Mouse (Mus musculus): ENCODE measurements at regions not wholly inside any gene's neighbourhood (a gene's known extent, or its start where the extent isn't known, plus 50 kb on each side); places are given as distances from the start of the nearest gene placed in this dataset.
A peak's percentile ranks its signal among the peaks of the same experiment; 100 is the strongest.

- Histone ChIP-seq H3K4me2 (replicated peaks) (no peak overlapping the region), H3K27me3 (no peaks in the 10 kb centered on the region), H3K4me3 (replicated peaks) (no peak overlapping the region), H3K27ac (replicated peaks) (no peak overlapping the region), H3K9me3 (replicated peaks) (no peaks in the 10 kb centered on the region), H3K9ac (no peak overlapping the region), H3K36me3 (no peaks in the 10 kb centered on the region), H3K4me1 (no peaks in the 10 kb centered on the region)
- ATAC-seq (ENCODE audit: insufficient number of reproducible peaks, low FRiP score, low TSS enrichment, low read depth): no peak
- WGBS: 32% methylated on average over 7 of the region's 7 CpGs
Measured at GRCm38 (mm10) chrX:49387439-49387838, 76.3 kb upstream of the Arhgap36 start.

DNA sequence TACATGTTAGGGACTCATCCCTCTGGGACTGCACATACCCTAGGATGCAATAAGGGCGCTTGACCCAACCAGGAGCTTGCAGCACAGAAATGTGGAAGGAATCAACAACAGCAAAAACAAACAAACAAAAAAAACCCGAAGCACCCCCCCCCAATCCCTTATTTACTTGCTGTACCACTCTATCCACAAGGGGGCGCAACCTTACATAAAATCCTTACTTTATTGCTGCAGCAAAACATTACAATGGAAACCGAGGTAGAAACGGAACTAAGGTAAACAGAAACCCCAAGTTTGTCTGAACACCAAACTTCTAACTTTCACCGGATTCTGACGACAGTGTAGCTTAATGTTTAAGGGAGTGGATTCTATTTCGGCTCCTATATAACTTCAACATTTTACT, 86.7 kb upstream of the Arhgap36 start:
- ATAC-seq (ENCODE audit: insufficient number of reproducible peaks, low FRiP score, low TSS enrichment, low read depth): no peak
- WGBS: 21% methylated on average over 8 of the region's 8 CpGs

GRCm38 (mm10) chrX:49370384-49370783, 82.3 kb upstream of the Enox2 start:
- Histone ChIP-seq H3K27me3 (no peaks in the 10 kb centered on the region), H3K9ac (no peak overlapping the region), H3K9me3 (replicated peaks) (no peaks in the 10 kb centered on the region), H3K36me3 (no peaks in the 10 kb centered on the region), H3K4me3 (replicated peaks) (no peak overlapping the region), H3K4me1 (no peaks in the 10 kb centered on the region), H3K4me2 (replicated peaks) (no peak overlapping the region), H3K27ac (replicated peaks) (no peak overlapping the region)
- WGBS: 57% methylated on average over 2 of the region's 2 CpGs
- no peak for ATAC-seq (ENCODE audit: insufficient number of reproducible peaks, low FRiP score, low TSS enrichment, low read depth)

More for the DNA sequence above, 86.7 kb upstream of the Arhgap36 start:
- no peaks in the 10 kb centered on the region for H3K9me3 ChIP-seq (replicated peaks)
- no peaks in the 10 kb centered on the region for H3K4me1 ChIP-seq
- no peaks in the 10 kb centered on the region for H3K36me3 ChIP-seq
- no peaks in the 10 kb centered on the region for H3K27me3 ChIP-seq
- H3K4me3 ChIP-seq (replicated peaks): no peak overlapping the region
- no peak overlapping the region for H3K27ac ChIP-seq (replicated peaks)
- peak overlapping the region; percentile 4; the same call in 1 of the 2 replicates for H3K4me2 ChIP-seq (replicated peaks)
- H3K9ac ChIP-seq: no peak overlapping the region

DNA sequence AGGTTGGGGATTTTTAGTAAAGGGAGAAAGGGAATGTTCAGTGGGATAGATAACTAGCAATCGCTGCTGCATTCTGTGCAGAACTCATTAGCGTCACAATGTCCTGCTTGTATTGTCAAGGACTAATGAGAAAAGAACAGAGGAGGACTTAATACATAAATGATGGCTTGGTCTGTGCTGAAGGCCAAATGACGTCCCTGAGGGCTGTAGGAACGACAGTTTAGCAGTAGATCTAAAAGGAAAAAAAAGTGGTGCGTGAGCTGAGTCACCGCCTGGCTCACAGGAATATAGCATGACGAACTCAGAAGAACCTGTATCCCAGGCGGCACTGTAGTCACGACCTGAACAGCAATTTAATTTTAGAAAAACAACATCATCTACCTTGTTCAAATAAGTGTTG, 81.3 kb upstream of the Enox2 start:
- Histone ChIP-seq H3K9ac (no peak overlapping the region), H3K27ac (replicated peaks) (no peak overlapping the region), H3K9me3 (replicated peaks) (no peaks in the 10 kb centered on the region), H3K4me2 (replicated peaks) (no peak overlapping the region), H3K4me1 (no peaks in the 10 kb centered on the region), H3K27me3 (no peaks in the 10 kb centered on the region), H3K4me3 (replicated peaks) (no peak overlapping the region), H3K36me3 (no peaks in the 10 kb centered on the region)
- WGBS: 65% methylated on average over 9 of the region's 9 CpGs
- no peak for ATAC-seq (ENCODE audit: insufficient number of reproducible peaks, low FRiP score, low TSS enrichment, low read depth)

- no peaks in the 10 kb centered on the region for H3K27me3 ChIP-seq
- no peaks in the 10 kb centered on the region for H3K4me1 ChIP-seq
- no peak overlapping the region for H3K4me2 ChIP-seq (replicated peaks)
- ATAC-seq (ENCODE audit: insufficient number of reproducible peaks, low FRiP score, low TSS enrichment, low read depth): no peak
- H3K9ac ChIP-seq: no peak overlapping the region
- H3K9me3 ChIP-seq (replicated peaks): no peaks in the 10 kb centered on the region
- no peak overlapping the region for H3K4me3 ChIP-seq (replicated peaks)
- no peak overlapping the region for H3K27ac ChIP-seq (replicated peaks)
- H3K36me3 ChIP-seq: no peaks in the 10 kb centered on the region
Measured at GRCm38 (mm10) chrX:49346451-49346850, 58.4 kb upstream of the Enox2 start.

All from embryonic facial prominence, embryonic 15.5 days (tissue).